Mouse (Mus musculus) neural tube, embryonic 14.5 days (tissue): ENCODE data around the gene Slc2a9. TPM values are rescaled to one million over a fixed set of nuclear protein-coding genes. Genes with fewer than 3 reads are reported as not detected.
"Not testable (repeated sequence)": the region's sequence is repeated elsewhere in the genome, so short reads cannot be mapped to it uniquely, and the experiment has no call there.

ENCODE experiments used
- ATAC-seq: fragments of 200-750 bp; cut with Nextera tagmentation; 2 replicates; pipeline ENCODE4 v1.8.0; 2017; ENCODE audit warnings: low read depth, mild to moderate bottlenecking, moderate TSS enrichment, moderate library complexity
- H3K27ac ChIP-seq: fragments of 300-500 bp; sonication (generic); 2 replicates; pipeline ENCODE4 v1.5.1; 2014; ENCODE audit warnings: low read depth, mild to moderate bottlenecking, control low read depth, low read length, moderate library complexity, mixed read lengths
- H3K27me3 ChIP-seq: fragments of 300-500 bp; sonication (generic); 2 replicates; pipeline ENCODE4 v1.6.1; 2014; ENCODE audit warnings: low read length; ENCODE audit not compliant: control insufficient read depth, insufficient read depth
- H3K36me3 ChIP-seq: fragments of 300-500 bp; sonication (generic); 2 replicates; pipeline ENCODE4 v1.6.1; 2014; ENCODE audit warnings: low read length, mixed read lengths; ENCODE audit not compliant: control insufficient read depth, insufficient read depth
- H3K4me1 ChIP-seq: fragments of 300-500 bp; sonication (generic); 2 replicates; pipeline ENCODE4 v1.6.1; 2014; ENCODE audit warnings: low read length; ENCODE audit not compliant: control insufficient read depth, insufficient read depth
- H3K4me2 ChIP-seq: fragments of 300-500 bp; sonication (generic); 2 replicates; pipeline ENCODE4 v1.6.1; 2014; ENCODE audit warnings: mild to moderate bottlenecking, low read depth, low read length, control low read depth
- H3K4me3 ChIP-seq: fragments of 300-500 bp; sonication (generic); 2 replicates; pipeline ENCODE4 v1.5.1; 2014; ENCODE audit warnings: low read depth, low read length, control low read depth, mixed read lengths
- H3K9ac ChIP-seq: fragments of 300-500 bp; sonication (generic); replicated peaks from 2 replicates; pipeline ENCODE4 v1.6.1; 2014; ENCODE audit warnings: low read depth, mild to moderate bottlenecking, control low read depth, low read length, mixed read lengths
- H3K9me3 ChIP-seq: fragments of 300-500 bp; sonication (generic); 2 replicates; pipeline ENCODE4 v1.6.1; 2016; ENCODE audit warnings: low read length; ENCODE audit not compliant: control insufficient read depth
- WGBS: fragments of 180-500 bp; shearing (Covaris S2); extraction: QIAGEN DNeasy Blood & Tissue Kit; methylation state at CpG from one replicate; pipeline ENCODE4 v1.1.7; 2014; 5-methylcytosine and 5-hydroxymethylcytosine counted together
- polyA plus RNA-seq: library from polyadenylated mRNA; unstranded; fragments of >200 nt; fragmentation: Nextera tagmentation; extraction: Ambion mirVana; gene quantifications from 2 replicates; pipeline ENCODE4 v1.2.1, GENCODE M21; 2014

Gene Slc2a9
- polyA plus RNA-seq, 1 experiment from 2014 or later, result 0.80 TPM

GRCm38 (mm10) chr5:38480822-38481707, 21.9 kb downstream of the Slc2a9 start:
- Histone ChIP-seq H3K4me3 (no peak overlapping the region), H3K36me3 (no peaks in the 10 kb centered on the region), H3K4me1 (peaks cover 11% of the 10 kb centered on the region), H3K4me2 (peak overlapping the region; percentile 42), H3K27me3 (no peaks in the 10 kb centered on the region), H3K9ac (no peak overlapping the region), H3K9me3 (no peaks in the 10 kb centered on the region), H3K27ac (no peak overlapping the region)
- no peak; the same call in 1 of the 2 replicates for ATAC-seq
- 72% methylated on average over 10 of the region's 10 CpGs for WGBS

GRCm38 (mm10) chr5:38479908-38480725, 22.8 kb downstream of the Slc2a9 start:
- H3K4me2 ChIP-seq, result peak overlapping the region; percentile 42
- no peaks in the 10 kb centered on the region for H3K9me3 ChIP-seq
- peak; percentile 76 for ATAC-seq
- no peaks in the 10 kb centered on the region for H3K27me3 ChIP-seq
- H3K9ac ChIP-seq, result no peak overlapping the region; the same call in 1 of the 2 replicates
- WGBS, result 2% methylated on average over 22 of the region's 22 CpGs
- peak overlapping the region; percentile 23; the same call in 1 of the 2 replicates for H3K27ac ChIP-seq
- H3K4me1 ChIP-seq, result peaks cover 11% of the 10 kb centered on the region
- H3K36me3 ChIP-seq, result no peaks in the 10 kb centered on the region
- H3K4me3 ChIP-seq, result no peak overlapping the region

GRCm38 (mm10) chr5:38479545-38479907, 23.4 kb downstream of the Slc2a9 start:
- H3K36me3 ChIP-seq, H3K9me3 ChIP-seq, H3K27me3 ChIP-seq, H3K4me3 ChIP-seq, H3K9ac ChIP-seq: not testable (repeated sequence)
- peak; percentile 62 for ATAC-seq
- Histone ChIP-seq H3K4me1 (peaks cover 11% of the 10 kb centered on the region), H3K27ac (peak overlapping the region; percentile 23; the same call in 1 of the 2 replicates), H3K4me2 (peak overlapping the region; percentile 42; the same call in 1 of the 2 replicates)

GRCm38 (mm10) chr5:38479027-38479426, 23.9 kb downstream of the Slc2a9 start:
- ATAC-seq, result peak; percentile 26
- WGBS, result 45% methylated on average over 4 of the region's 4 CpGs
- Histone ChIP-seq H3K4me1 (peaks cover 11% of the 10 kb centered on the region), H3K4me3 (no peak overlapping the region), H3K4me2 (no peak overlapping the region), H3K36me3 (no peaks in the 10 kb centered on the region), H3K27me3 (no peaks in the 10 kb centered on the region), H3K9ac (no peak overlapping the region), H3K9me3 (no peaks in the 10 kb centered on the region), H3K27ac (no peak overlapping the region)

GRCm38 (mm10) chr5:38477731-38478445, 25.1 kb downstream of the Slc2a9 start:
- no peak for ATAC-seq
- H3K27me3 ChIP-seq, result no peaks in the 10 kb centered on the region
- H3K4me3 ChIP-seq, result no peak overlapping the region
- no peak overlapping the region for H3K4me2 ChIP-seq
- 92% methylated on average over 7 of the region's 7 CpGs for WGBS
- H3K9me3 ChIP-seq, result no peaks in the 10 kb centered on the region
- H3K27ac ChIP-seq, result no peak overlapping the region
- H3K9ac ChIP-seq, result no peak overlapping the region
- H3K36me3 ChIP-seq, result no peaks in the 10 kb centered on the region
- peaks cover 11% of the 10 kb centered on the region for H3K4me1 ChIP-seq

- 90% methylated on average over 25 of the region's 25 CpGs for WGBS
- Histone ChIP-seq H3K36me3 (no peaks in the 10 kb centered on the region), H3K27me3 (no peaks in the 10 kb centered on the region), H3K4me1 (peaks cover 11% of the 10 kb centered on the region), H3K4me2 (no peak overlapping the region), H3K4me3 (no peak overlapping the region), H3K9me3 (no peaks in the 10 kb centered on the region), H3K9ac (no peak overlapping the region), H3K27ac (no peak overlapping the region)
- ATAC-seq, result no peak
Measured at GRCm38 (mm10) chr5:38476861-38477565, 25.9 kb downstream of the Slc2a9 start.

GRCm38 (mm10) chr5:38470881-38471280, 32.1 kb downstream of the Slc2a9 start:
- Histone ChIP-seq H3K9ac (no peak overlapping the region), H3K27me3 (no peaks in the 10 kb centered on the region), H3K4me3 (no peak overlapping the region), H3K9me3 (no peaks in the 10 kb centered on the region), H3K4me2 (no peak overlapping the region), H3K4me1 (no peaks in the 10 kb centered on the region), H3K36me3 (no peaks in the 10 kb centered on the region), H3K27ac (no peak overlapping the region)
- ATAC-seq, result no peak
- 87% methylated on average over 6 of the region's 6 CpGs for WGBS

GRCm38 (mm10) chr5:38469891-38470578, 32.9 kb downstream of the Slc2a9 start:
- Histone ChIP-seq H3K4me3 (no peak overlapping the region), H3K36me3 (no peaks in the 10 kb centered on the region), H3K27me3 (no peaks in the 10 kb centered on the region), H3K9me3 (no peaks in the 10 kb centered on the region), H3K4me2 (no peak overlapping the region), H3K4me1 (no peaks in the 10 kb centered on the region), H3K9ac (no peak overlapping the region), H3K27ac (no peak overlapping the region)
- peak; percentile 79; the same call in 1 of the 2 replicates for ATAC-seq
- 16% methylated on average over 5 of the region's 5 CpGs for WGBS
